Mouse (Mus musculus): ENCODE measurements around the gene Mrpl37. TPM values are rescaled to one million over a fixed set of nuclear protein-coding genes. Genes with fewer than 3 reads are reported as not detected.

Mrpl37 gene
- polyA plus RNA-seq, 1 experiment from 2014 or later: 90.9 TPM

DNA sequence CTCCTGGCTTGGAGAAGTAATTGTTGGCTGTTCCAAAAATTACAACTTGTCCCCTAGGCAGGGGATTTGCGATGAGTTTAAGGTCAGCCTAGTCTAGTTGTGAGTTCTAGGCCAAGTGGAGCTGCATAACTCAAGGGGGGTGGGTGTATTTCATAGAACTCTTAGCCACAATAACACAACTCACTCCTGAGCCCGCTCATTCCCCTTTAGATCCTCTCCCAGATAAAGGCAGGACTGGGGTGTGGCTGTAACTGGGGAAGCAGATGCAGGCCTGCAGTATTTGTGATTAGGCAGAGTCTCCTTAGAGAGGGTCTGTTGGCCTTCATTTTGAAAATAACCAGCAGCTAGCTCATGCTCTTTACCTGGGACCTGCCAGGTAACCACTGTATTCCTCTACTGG lies 58.5 kb downstream of the Mrpl37 start:
- Histone ChIP-seq H3K4me3 (ENCODE audit: low read depth, low read length) (no peak overlapping the region), H3K27ac (ENCODE audit: low read depth, low read length) (no peak overlapping the region), H3K4me2 (ENCODE audit: low read depth, low read length) (no peak overlapping the region), H3K36me3 (ENCODE audit: control insufficient read depth, insufficient read depth, low read length) (no peaks in the 10 kb centered on the region), H3K9me3 (ENCODE audit: control insufficient read depth, low read length) (no peaks in the 10 kb centered on the region), H3K9ac (replicated peaks; ENCODE audit: low read depth, low read length) (no peak overlapping the region), H3K27me3 (ENCODE audit: control insufficient read depth, insufficient read depth, low read length) (no peaks in the 10 kb centered on the region), H3K4me1 (ENCODE audit: control insufficient read depth, insufficient read depth, low read length) (peaks cover under 1% of the 10 kb centered on the region; the same call in 1 of the 2 replicates)
- 90% methylated on average over 2 of the region's 2 CpGs for WGBS
- ATAC-seq (ENCODE audit: low read depth): no peak

DNA sequence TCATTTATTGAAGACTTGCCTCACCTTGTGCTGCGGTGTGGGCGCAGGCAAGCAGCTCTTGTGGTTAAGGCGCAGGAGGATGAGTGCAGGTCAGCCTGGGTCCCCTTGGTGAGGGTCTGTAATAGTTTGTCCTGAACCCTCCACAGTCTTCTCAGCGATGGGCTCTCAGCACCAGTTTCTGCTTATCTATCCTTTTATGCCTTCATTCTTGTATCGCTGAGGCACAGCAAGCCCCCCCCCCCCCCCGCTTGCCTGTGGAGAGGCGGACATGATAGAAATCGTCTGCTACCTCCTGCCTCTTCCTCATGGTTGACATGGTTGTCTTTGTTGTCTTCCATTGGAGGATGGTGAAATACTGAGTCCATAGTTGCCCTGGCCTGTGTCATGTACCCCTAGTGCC lies 59.3 kb downstream of the Mrpl37 start:
- ATAC-seq (ENCODE audit: low read depth): no peak
- no peak overlapping the region for H3K4me3 ChIP-seq (ENCODE audit: low read depth, low read length)
- H3K9ac ChIP-seq (replicated peaks; ENCODE audit: low read depth, low read length): no peak overlapping the region
- H3K27ac ChIP-seq (ENCODE audit: low read depth, low read length): no peak overlapping the region
- no peaks in the 10 kb centered on the region for H3K36me3 ChIP-seq (ENCODE audit: control insufficient read depth, insufficient read depth, low read length)
- no peaks in the 10 kb centered on the region for H3K9me3 ChIP-seq (ENCODE audit: control insufficient read depth, low read length)
- no peaks in the 10 kb centered on the region for H3K27me3 ChIP-seq (ENCODE audit: control insufficient read depth, insufficient read depth, low read length)
- H3K4me1 ChIP-seq (ENCODE audit: control insufficient read depth, insufficient read depth, low read length): peaks cover 9% of the 10 kb centered on the region
- H3K4me2 ChIP-seq (ENCODE audit: low read depth, low read length): no peak overlapping the region
- 93% methylated on average over 8 of the region's 8 CpGs for WGBS

DNA sequence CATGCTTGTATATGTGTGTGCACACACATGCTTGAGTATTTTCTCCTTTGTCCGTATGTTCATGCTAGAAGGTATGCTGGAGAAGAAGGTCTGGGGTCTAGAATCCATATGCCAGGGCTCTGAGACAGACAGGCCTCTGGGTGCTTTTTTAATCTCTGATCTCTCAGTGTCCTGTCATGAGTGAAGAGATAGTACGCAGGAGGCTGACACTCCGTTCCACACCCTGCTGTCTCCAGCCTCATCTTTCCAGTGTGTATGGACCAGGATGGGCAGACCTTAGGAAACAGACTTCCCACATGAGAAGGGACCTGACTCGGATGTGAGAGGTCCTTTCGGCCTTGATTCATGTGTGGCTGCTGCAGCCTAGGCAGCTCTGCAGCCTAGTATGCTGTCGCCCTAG lies 59.9 kb downstream of the Mrpl37 start:
- no peak overlapping the region for H3K4me3 ChIP-seq (ENCODE audit: low read depth, low read length)
- no peaks in the 10 kb centered on the region for H3K36me3 ChIP-seq (ENCODE audit: control insufficient read depth, insufficient read depth, low read length)
- ATAC-seq (ENCODE audit: low read depth): no peak
- peaks cover 14% of the 10 kb centered on the region for H3K4me1 ChIP-seq (ENCODE audit: control insufficient read depth, insufficient read depth, low read length)
- no peaks in the 10 kb centered on the region for H3K9me3 ChIP-seq (ENCODE audit: control insufficient read depth, low read length)
- H3K4me2 ChIP-seq (ENCODE audit: low read depth, low read length): no peak overlapping the region
- H3K27ac ChIP-seq (ENCODE audit: low read depth, low read length): no peak overlapping the region
- 90% methylated on average over 6 of the region's 6 CpGs for WGBS
- no peak overlapping the region for H3K9ac ChIP-seq (replicated peaks; ENCODE audit: low read depth, low read length)
- no peaks in the 10 kb centered on the region for H3K27me3 ChIP-seq (ENCODE audit: control insufficient read depth, insufficient read depth, low read length)

DNA sequence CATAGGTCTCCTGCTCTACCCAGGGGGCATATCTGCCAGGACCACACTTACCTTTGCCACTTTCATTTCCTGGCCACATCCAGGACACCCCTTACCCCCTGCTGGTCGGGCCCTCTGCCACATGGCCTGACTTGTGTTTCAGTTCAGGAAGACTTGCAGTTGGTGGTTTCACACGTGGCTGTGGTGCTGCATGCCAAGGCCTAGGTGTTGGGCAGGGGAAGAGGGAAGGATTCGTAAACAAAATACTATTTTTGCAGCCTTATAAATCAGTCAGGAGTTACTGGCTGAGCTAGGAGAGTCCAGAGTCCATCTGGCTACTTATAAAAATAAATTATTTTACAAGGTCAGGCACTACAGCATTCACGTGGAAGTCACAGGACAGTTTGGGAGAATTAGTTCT lies 60.4 kb downstream of the Mrpl37 start:
- ATAC-seq (ENCODE audit: low read depth): no peak
- Histone ChIP-seq H3K9me3 (ENCODE audit: control insufficient read depth, low read length) (no peaks in the 10 kb centered on the region), H3K27ac (ENCODE audit: low read depth, low read length) (no peak overlapping the region), H3K4me2 (ENCODE audit: low read depth, low read length) (no peak overlapping the region), H3K4me3 (ENCODE audit: low read depth, low read length) (no peak overlapping the region), H3K27me3 (ENCODE audit: control insufficient read depth, insufficient read depth, low read length) (no peaks in the 10 kb centered on the region), H3K36me3 (ENCODE audit: control insufficient read depth, insufficient read depth, low read length) (no peaks in the 10 kb centered on the region), H3K4me1 (ENCODE audit: control insufficient read depth, insufficient read depth, low read length) (peaks cover 20% of the 10 kb centered on the region), H3K9ac (replicated peaks; ENCODE audit: low read depth, low read length) (no peak overlapping the region)
- 69% methylated on average over 4 of the region's 4 CpGs for WGBS

Other genes starting within 250 kb of the Mrpl37 start
- gene Ssbp3, start 156.2 kb downstream of the Mrpl37 start, polyA plus RNA-seq (2014; fragmentation: Nextera tagmentation; extraction: Ambion mirVana): 106 and 112 TPM in 2 replicates
- gene Cyb5rl, start 120 bp upstream of the Mrpl37 start, polyA plus RNA-seq (2014; fragmentation: Nextera tagmentation; extraction: Ambion mirVana): 2.7 and 4.8 TPM in 2 replicates
- gene Cdcp2, start 30.0 kb upstream of the Mrpl37 start, polyA plus RNA-seq (2014; fragmentation: Nextera tagmentation; extraction: Ambion mirVana): not detected in 2 replicates
- 399 and 419 TPM in 2 replicates for gene Tmem59, start 111.5 kb upstream of the Mrpl37 start, polyA plus RNA-seq (2014; fragmentation: Nextera tagmentation; extraction: Ambion mirVana)
- gene Tceanc2, start 112.2 kb upstream of the Mrpl37 start, polyA plus RNA-seq (2014; fragmentation: Nextera tagmentation; extraction: Ambion mirVana): 22.7 and 56.4 TPM in 2 replicates
- gene Ldlrad1, start 142.3 kb upstream of the Mrpl37 start, polyA plus RNA-seq (2014; fragmentation: Nextera tagmentation; extraction: Ambion mirVana): not detected in 2 replicates
- 56.0 and 57.7 TPM in 2 replicates for gene Lrrc42, start 186.7 kb upstream of the Mrpl37 start, polyA plus RNA-seq (2014; fragmentation: Nextera tagmentation; extraction: Ambion mirVana)
- 45.2 and 45.3 TPM in 2 replicates for gene Hspb11, start 186.7 kb upstream of the Mrpl37 start, polyA plus RNA-seq (2014; fragmentation: Nextera tagmentation; extraction: Ambion mirVana)
- gene Dio1, start 240.3 kb upstream of the Mrpl37 start, polyA plus RNA-seq (2014; fragmentation: Nextera tagmentation; extraction: Ambion mirVana): not detected in 2 replicates
- gene Yipf1, start 247.5 kb upstream of the Mrpl37 start, polyA plus RNA-seq (2014; fragmentation: Nextera tagmentation; extraction: Ambion mirVana): 68.3 and 70.5 TPM in 2 replicates

Data from neural tube, embryonic 14.5 days (tissue).